Mouse (Mus musculus): ENCODE data around the gene Ccdc83. TPM values are rescaled to one million over a fixed set of nuclear protein-coding genes. Genes with fewer than 3 reads are reported as not detected.
A peak's percentile ranks its signal among the peaks of the same experiment; 100 is the strongest.

The Ccdc83 gene
- total RNA-seq (2017): not detected in 2 replicates

- ATAC-seq (replicated peaks in 1 of 2; ENCODE audit: insufficient read depth in 1 of 2, low FRiP score in 2 of 2, low TSS enrichment in 1 of 2, low read depth in 1 of 2, poor library complexity in 2 of 2, severe bottlenecking in 2 of 2): peak; percentile 75 to 93
Observed at GRCm38 (mm10) chr7:90265289-90265970, at the start of gene Ccdc83. Ccdc83 (minus strand) TSS chr7:90265777.

GRCm38 (mm10) chr7:90313421-90313820, 47.8 kb upstream of the Ccdc83 start:
- ATAC-seq (replicated peaks in 1 of 2; ENCODE audit: insufficient read depth in 1 of 2, low FRiP score in 2 of 2, low TSS enrichment in 1 of 2, low read depth in 1 of 2, poor library complexity in 2 of 2, severe bottlenecking in 2 of 2): peak; percentile 42 to 66; a peak in 3 of 4 replicates

DNA sequence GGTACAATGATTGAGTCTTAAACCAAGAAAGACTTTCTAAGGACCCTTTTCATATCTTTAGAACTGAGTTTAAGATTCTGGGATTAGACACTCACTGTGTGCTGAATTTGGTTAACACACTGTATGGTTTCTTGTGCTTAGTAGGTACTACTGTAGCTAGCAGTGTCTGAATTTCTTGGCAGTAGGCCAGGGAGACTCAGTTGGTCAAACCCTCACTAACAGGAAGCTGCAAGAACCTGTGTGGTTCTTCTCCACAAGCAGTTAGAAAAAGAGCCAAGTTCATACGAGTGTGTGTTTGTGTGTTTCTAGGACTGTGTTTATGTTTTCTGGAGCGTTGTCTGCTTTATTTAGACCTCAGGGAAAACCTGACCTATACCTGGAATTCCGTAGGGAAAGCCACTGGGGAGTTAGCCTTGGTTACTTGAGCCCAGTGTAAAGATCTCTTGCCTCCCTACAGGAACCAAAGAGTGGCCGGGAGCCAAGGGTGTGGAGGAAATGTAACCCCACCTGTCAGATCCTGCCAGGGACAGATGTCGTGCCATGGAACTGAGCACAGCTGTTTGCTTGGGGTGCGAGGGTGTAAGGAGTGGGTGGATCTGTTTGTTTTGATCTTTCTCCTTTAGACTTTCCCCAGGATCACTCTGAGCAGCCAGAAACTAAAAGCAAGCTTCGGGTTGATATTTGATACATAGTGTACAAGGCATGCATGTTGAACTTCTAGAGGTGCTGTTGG, 46.7 kb upstream of the Ccdc83 start:
- peak; percentile 64 to 71; a peak in 3 of 4 replicates for ATAC-seq (replicated peaks in 1 of 2; ENCODE audit: insufficient read depth in 1 of 2, low FRiP score in 2 of 2, low TSS enrichment in 1 of 2, low read depth in 1 of 2, poor library complexity in 2 of 2, severe bottlenecking in 2 of 2)

DNA sequence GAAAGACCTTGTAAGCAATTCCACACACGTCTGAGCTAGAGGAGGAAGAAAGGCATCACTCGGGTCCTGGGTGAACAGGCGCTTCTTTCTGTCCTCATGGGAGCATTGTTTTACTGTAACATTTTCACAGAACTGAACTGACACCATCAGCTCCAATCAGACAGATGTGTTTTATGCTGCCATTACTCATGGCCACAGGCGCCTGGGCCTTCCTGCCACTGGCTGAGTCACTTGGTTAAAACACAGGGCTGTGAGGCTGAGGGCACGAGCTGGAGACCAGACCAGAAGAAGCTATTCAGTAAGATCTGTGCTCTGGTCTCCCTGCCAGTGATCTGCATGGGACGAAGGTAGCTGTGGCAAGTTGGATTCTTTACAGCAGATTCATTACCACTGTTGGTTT, 42.4 kb upstream of the Ccdc83 start:
- ATAC-seq (replicated peaks in 1 of 2; ENCODE audit: insufficient read depth in 1 of 2, low FRiP score in 2 of 2, low TSS enrichment in 1 of 2, low read depth in 1 of 2, poor library complexity in 2 of 2, severe bottlenecking in 2 of 2): no peak

- no peak for ATAC-seq (replicated peaks in 1 of 2; ENCODE audit: insufficient read depth in 1 of 2, low FRiP score in 2 of 2, low TSS enrichment in 1 of 2, low read depth in 1 of 2, poor library complexity in 2 of 2, severe bottlenecking in 2 of 2)
Observed at GRCm38 (mm10) chr7:90306968-90307367, 41.4 kb upstream of the Ccdc83 start.

DNA sequence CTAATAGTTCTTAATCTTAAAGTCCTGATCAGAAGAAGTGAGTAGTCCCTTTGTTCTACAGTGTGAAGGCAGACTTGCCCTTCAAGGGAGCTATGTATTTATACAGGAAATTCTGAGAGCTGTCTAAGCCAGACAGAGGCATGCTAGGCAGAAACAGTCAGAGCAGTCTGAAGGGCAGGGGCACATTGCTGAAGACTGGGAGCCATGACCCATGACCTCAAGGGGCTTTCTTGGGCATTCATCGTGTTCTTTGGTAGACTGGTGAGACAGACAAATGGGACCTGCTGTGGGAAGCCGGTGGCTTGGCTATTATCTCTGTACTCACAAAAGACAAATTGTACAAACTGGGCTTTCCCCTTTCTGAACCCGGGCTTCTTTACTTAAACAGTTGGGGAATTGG, 40.5 kb upstream of the Ccdc83 start:
- no peak for ATAC-seq (replicated peaks in 1 of 2; ENCODE audit: insufficient read depth in 1 of 2, low FRiP score in 2 of 2, low TSS enrichment in 1 of 2, low read depth in 1 of 2, poor library complexity in 2 of 2, severe bottlenecking in 2 of 2)

GRCm38 (mm10) chr7:90302647-90303552, 37.3 kb upstream of the Ccdc83 start:
- ATAC-seq (replicated peaks in 1 of 2; ENCODE audit: insufficient read depth in 1 of 2, low FRiP score in 2 of 2, low TSS enrichment in 1 of 2, low read depth in 1 of 2, poor library complexity in 2 of 2, severe bottlenecking in 2 of 2): peak; percentile 73 to 77

GRCm38 (mm10) chr7:90301942-90302646, 36.5 kb upstream of the Ccdc83 start, which contains the start of gene Sytl2:
Sytl2 (plus strand) TSS chr7:90302252.
- ATAC-seq (replicated peaks in 1 of 2; ENCODE audit: insufficient read depth in 1 of 2, low FRiP score in 2 of 2, low TSS enrichment in 1 of 2, low read depth in 1 of 2, poor library complexity in 2 of 2, severe bottlenecking in 2 of 2): peak; percentile 80 to 86

- ATAC-seq (replicated peaks in 1 of 2; ENCODE audit: insufficient read depth in 1 of 2, low FRiP score in 2 of 2, low TSS enrichment in 1 of 2, low read depth in 1 of 2, poor library complexity in 2 of 2, severe bottlenecking in 2 of 2): no peak
Observed at GRCm38 (mm10) chr7:90291885-90292284, 26.3 kb upstream of the Ccdc83 start.

DNA sequence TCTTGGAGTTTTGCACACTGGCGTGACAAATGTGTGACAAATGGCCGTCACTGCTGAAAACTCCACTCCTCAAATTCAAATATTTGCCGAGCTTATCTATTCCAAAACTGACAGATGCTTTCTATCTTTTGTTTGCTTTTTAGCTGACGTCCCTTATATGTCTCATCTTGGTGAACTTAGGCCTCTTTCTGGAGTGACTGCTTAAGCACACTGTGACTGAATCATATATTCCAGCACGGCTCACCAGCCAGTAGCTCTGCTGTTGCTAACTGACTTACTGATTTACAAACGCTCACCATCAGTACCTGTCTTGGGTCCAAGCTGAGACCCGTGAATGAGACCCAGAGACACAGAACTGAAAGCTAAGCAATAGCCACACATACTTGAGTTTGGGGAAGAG, 19.2 kb upstream of the Ccdc83 start:
- no peak for ATAC-seq (replicated peaks in 1 of 2; ENCODE audit: insufficient read depth in 1 of 2, low FRiP score in 2 of 2, low TSS enrichment in 1 of 2, low read depth in 1 of 2, poor library complexity in 2 of 2, severe bottlenecking in 2 of 2)

- no peak for ATAC-seq (replicated peaks in 1 of 2; ENCODE audit: insufficient read depth in 1 of 2, low FRiP score in 2 of 2, low TSS enrichment in 1 of 2, low read depth in 1 of 2, poor library complexity in 2 of 2, severe bottlenecking in 2 of 2)
Observed at GRCm38 (mm10) chr7:90282786-90283185, 17.2 kb upstream of the Ccdc83 start.

- ATAC-seq (replicated peaks in 1 of 2; ENCODE audit: insufficient read depth in 1 of 2, low FRiP score in 2 of 2, low TSS enrichment in 1 of 2, low read depth in 1 of 2, poor library complexity in 2 of 2, severe bottlenecking in 2 of 2): peak in 1 of 2 experiments; percentile 30; a peak in 2 of 4 replicates
Observed at GRCm38 (mm10) chr7:90281759-90282546, 16.4 kb upstream of the Ccdc83 start.

- ATAC-seq (replicated peaks in 1 of 2; ENCODE audit: insufficient read depth in 1 of 2, low FRiP score in 2 of 2, low TSS enrichment in 1 of 2, low read depth in 1 of 2, poor library complexity in 2 of 2, severe bottlenecking in 2 of 2): no peak
Observed at GRCm38 (mm10) chr7:90280878-90281277, 15.3 kb upstream of the Ccdc83 start.

GRCm38 (mm10) chr7:90280274-90280875, 14.8 kb upstream of the Ccdc83 start:
- ATAC-seq (replicated peaks in 1 of 2; ENCODE audit: insufficient read depth in 1 of 2, low FRiP score in 2 of 2, low TSS enrichment in 1 of 2, low read depth in 1 of 2, poor library complexity in 2 of 2, severe bottlenecking in 2 of 2): peak; percentile 66 to 83; a peak in 3 of 4 replicates

- ATAC-seq (replicated peaks in 1 of 2; ENCODE audit: insufficient read depth in 1 of 2, low FRiP score in 2 of 2, low TSS enrichment in 1 of 2, low read depth in 1 of 2, poor library complexity in 2 of 2, severe bottlenecking in 2 of 2): no peak
Observed at GRCm38 (mm10) chr7:90279136-90279535, 13.6 kb upstream of the Ccdc83 start.

GRCm38 (mm10) chr7:90277769-90278168, 12.2 kb upstream of the Ccdc83 start:
- no peak for ATAC-seq (replicated peaks in 1 of 2; ENCODE audit: insufficient read depth in 1 of 2, low FRiP score in 2 of 2, low TSS enrichment in 1 of 2, low read depth in 1 of 2, poor library complexity in 2 of 2, severe bottlenecking in 2 of 2)

Data from hematopoietic stem cell, adult 5-6 weeks (primary cell).